Mouse (Mus musculus): ENCODE results near the gene Rgl3. TPM values are rescaled to one million over a fixed set of nuclear protein-coding genes. Genes with fewer than 3 reads are reported as not detected.

Gene Rgl3
- polyA plus RNA-seq, 1 experiment: 3.8 TPM

- H3K36me3 ChIP-seq (ENCODE audit: control insufficient read depth, insufficient read depth, low read length): no peaks in the 10 kb centered on the region
- peaks cover 32% of the 10 kb centered on the region for H3K27me3 ChIP-seq (ENCODE audit: control insufficient read depth, insufficient read depth, low read length)
- WGBS: 5% methylated on average over 34 of the region's 34 CpGs
- H3K4me3 ChIP-seq (ENCODE audit: low read depth, low read length): peak overlapping the region; percentile 57
- TF ChIP-seq CTCF (IDR thresholded peaks at IDR 0.05; ENCODE audit: extremely low read depth, insufficient read length, insufficient replicate concordance, low read depth, low read length) (no peak), POLR2A (IDR thresholded peaks at IDR 0.05; ENCODE audit: low read depth, low read length) (no peak)
- H3K4me1 ChIP-seq (ENCODE audit: control insufficient read depth, insufficient read depth, insufficient read length, low read length): peaks cover 17% of the 10 kb centered on the region
- no peak overlapping the region for H3K27ac ChIP-seq (ENCODE audit: insufficient read depth, low read depth, low read length)
Measured at GRCm38 (mm10) chr9:21962416-21963059, 26.7 kb downstream of the Rgl3 start.

DNA sequence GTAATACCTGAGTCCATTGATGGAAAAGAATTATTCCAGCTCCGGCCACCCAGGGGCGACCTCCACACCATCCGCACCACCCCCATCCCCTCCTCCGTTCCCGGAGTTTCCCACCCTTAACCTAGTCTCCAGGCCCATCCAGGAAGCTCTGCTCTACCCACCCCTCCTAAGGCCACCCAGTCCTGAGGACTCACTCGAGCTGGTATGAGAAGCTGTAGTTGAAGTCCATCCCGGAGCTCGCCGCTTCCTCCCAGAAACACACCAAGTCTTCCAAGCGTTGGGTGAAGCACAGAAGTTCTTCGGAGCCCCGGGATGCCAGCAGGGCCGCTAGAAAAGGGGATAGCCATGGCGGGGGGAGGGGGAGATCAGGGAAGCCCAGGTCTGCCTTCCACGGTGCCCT is 27.2 kb downstream of the Rgl3 start:
- Histone ChIP-seq H3K4me3 (ENCODE audit: low read depth, low read length) (peak overlapping the region; percentile 57), H3K4me1 (ENCODE audit: control insufficient read depth, insufficient read depth, insufficient read length, low read length) (peaks cover 17% of the 10 kb centered on the region), H3K27me3 (ENCODE audit: control insufficient read depth, insufficient read depth, low read length) (peaks cover 29% of the 10 kb centered on the region), H3K36me3 (ENCODE audit: control insufficient read depth, insufficient read depth, low read length) (no peaks in the 10 kb centered on the region), H3K27ac (ENCODE audit: insufficient read depth, low read depth, low read length) (no peak overlapping the region)
- WGBS: under 1% methylated on average over 15 of the region's 15 CpGs
- TF ChIP-seq POLR2A (IDR thresholded peaks at IDR 0.05; ENCODE audit: low read depth, low read length): no peak
- no peak for TF ChIP-seq CTCF (IDR thresholded peaks at IDR 0.05; ENCODE audit: extremely low read depth, insufficient read length, insufficient replicate concordance, low read depth, low read length)

DNA sequence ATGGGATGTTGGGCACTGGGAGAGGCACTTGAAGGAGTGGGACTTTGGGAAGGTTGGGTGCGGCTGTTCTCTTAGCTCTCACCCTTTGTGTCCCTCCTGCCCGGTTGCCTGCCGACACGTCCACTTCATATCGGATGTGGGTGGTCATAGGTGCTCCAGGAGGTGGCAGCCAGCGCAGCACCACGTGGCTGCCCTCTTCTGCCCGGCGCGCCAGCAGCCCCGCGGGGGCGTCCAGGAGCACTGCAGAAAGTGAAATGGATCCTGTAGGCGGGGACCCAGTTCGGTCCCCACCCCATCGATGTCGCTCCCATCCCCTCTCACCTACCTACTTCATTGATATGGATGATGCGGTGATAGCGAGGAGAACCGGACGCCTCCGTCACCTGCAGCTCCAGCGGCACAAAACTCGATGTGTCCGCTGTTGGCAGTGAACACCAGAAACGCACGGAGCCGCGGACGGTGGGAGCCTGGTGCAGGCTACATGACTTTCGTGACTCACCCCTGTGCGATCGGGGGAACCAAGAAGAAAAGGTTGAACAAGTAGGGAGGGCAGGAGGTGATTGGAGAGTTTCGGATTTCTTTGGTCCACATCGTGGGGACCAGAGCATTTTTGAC is 27.8 kb downstream of the Rgl3 start:
- no peak overlapping the region for H3K27ac ChIP-seq (ENCODE audit: insufficient read depth, low read depth, low read length)
- peak overlapping the region; percentile 57 for H3K4me3 ChIP-seq (ENCODE audit: low read depth, low read length)
- H3K4me1 ChIP-seq (ENCODE audit: control insufficient read depth, insufficient read depth, insufficient read length, low read length): peaks cover 17% of the 10 kb centered on the region
- H3K36me3 ChIP-seq (ENCODE audit: control insufficient read depth, insufficient read depth, low read length): no peaks in the 10 kb centered on the region
- H3K27me3 ChIP-seq (ENCODE audit: control insufficient read depth, insufficient read depth, low read length): peaks cover 29% of the 10 kb centered on the region
- WGBS: 7% methylated on average over 35 of the region's 35 CpGs
- no peak for TF ChIP-seq CTCF (IDR thresholded peaks at IDR 0.05; ENCODE audit: extremely low read depth, insufficient read length, insufficient replicate concordance, low read depth, low read length)
- TF ChIP-seq POLR2A (IDR thresholded peaks at IDR 0.05; ENCODE audit: low read depth, low read length): no peak

DNA sequence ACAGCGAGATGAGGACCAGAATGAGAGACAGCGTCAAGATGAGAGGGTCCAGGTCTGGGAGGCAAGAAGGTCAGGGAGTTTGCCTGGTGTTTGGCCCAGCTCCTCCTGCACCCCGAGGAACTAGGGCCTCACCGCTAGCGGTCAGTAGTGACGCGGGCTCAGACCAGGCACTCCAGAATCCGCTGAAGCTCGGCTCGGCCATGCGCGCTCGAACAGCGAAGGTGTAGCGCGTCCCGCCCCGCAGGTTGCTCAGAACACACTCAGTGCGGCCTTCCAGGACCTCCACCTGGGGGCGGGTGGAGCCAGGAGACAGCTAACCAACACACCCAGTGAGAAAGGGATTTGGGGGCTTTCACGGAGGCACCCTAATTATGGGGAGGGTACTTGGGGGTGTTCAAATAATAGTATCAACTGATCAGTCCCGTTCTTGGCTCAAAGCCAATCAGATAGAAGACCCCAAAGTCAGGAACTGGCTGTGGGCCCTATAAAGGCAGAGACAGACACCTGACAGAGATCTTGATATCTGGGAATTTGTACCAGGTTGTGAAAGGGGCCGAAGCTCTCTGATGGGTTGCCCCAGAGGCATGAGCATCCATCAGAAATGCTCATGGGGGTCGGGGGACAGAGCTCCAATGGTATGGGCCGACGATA is 28.6 kb downstream of the Rgl3 start:
- H3K27ac ChIP-seq (ENCODE audit: insufficient read depth, low read depth, low read length): no peak overlapping the region
- WGBS: 25% methylated on average over 26 of the region's 26 CpGs

DNA sequence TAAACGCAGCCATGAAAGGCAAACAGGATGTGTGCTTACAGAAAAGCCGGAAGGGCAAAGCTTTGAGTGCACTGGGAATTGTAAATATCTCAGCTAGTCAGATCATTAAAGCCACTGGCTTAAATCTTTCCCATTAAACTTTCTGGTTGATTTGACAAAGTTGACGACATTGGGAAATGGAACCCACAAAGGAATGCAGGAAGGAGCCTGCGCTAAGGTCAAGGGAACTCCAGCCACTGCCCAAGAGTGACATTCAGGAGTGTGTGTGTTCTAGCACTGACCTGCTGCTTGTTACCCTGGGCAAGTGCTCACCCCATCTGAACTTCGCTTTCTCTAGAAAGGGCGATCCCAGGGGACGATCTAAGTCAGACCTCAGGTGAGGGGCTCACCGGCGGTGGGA is 29.1 kb downstream of the Rgl3 start:
- no peak overlapping the region for H3K4me3 ChIP-seq (ENCODE audit: low read depth, low read length)
- H3K27me3 ChIP-seq (ENCODE audit: control insufficient read depth, insufficient read depth, low read length): peaks cover 29% of the 10 kb centered on the region
- 66% methylated on average over 9 of the region's 9 CpGs for WGBS
- no peaks in the 10 kb centered on the region for H3K36me3 ChIP-seq (ENCODE audit: control insufficient read depth, insufficient read depth, low read length)
- H3K4me1 ChIP-seq (ENCODE audit: control insufficient read depth, insufficient read depth, insufficient read length, low read length): peaks cover 17% of the 10 kb centered on the region
- no peak overlapping the region for H3K27ac ChIP-seq (ENCODE audit: insufficient read depth, low read depth, low read length)
- TF ChIP-seq POLR2A (IDR thresholded peaks at IDR 0.05; ENCODE audit: low read depth, low read length) (no peak), CTCF (IDR thresholded peaks at IDR 0.05; ENCODE audit: extremely low read depth, insufficient read length, insufficient replicate concordance, low read depth, low read length) (no peak)

More for the DNA sequence above, 28.6 kb downstream of the Rgl3 start:
- Histone ChIP-seq H3K27me3 (ENCODE audit: control insufficient read depth, insufficient read depth, low read length) (peaks cover 29% of the 10 kb centered on the region), H3K4me1 (ENCODE audit: control insufficient read depth, insufficient read depth, insufficient read length, low read length) (peaks cover 17% of the 10 kb centered on the region), H3K4me3 (ENCODE audit: low read depth, low read length) (no peak overlapping the region), H3K36me3 (ENCODE audit: control insufficient read depth, insufficient read depth, low read length) (no peaks in the 10 kb centered on the region)
- no peak for TF ChIP-seq CTCF (IDR thresholded peaks at IDR 0.05; ENCODE audit: extremely low read depth, insufficient read length, insufficient replicate concordance, low read depth, low read length)
- TF ChIP-seq POLR2A (IDR thresholded peaks at IDR 0.05; ENCODE audit: low read depth, low read length): no peak

- Histone ChIP-seq H3K4me1 (ENCODE audit: control insufficient read depth, insufficient read depth, insufficient read length, low read length) (peaks cover 17% of the 10 kb centered on the region), H3K36me3 (ENCODE audit: control insufficient read depth, insufficient read depth, low read length) (no peaks in the 10 kb centered on the region), H3K27ac (ENCODE audit: insufficient read depth, low read depth, low read length) (no peak overlapping the region), H3K27me3 (ENCODE audit: control insufficient read depth, insufficient read depth, low read length) (peaks cover 29% of the 10 kb centered on the region), H3K4me3 (ENCODE audit: low read depth, low read length) (no peak overlapping the region)
- TF ChIP-seq POLR2A (IDR thresholded peaks at IDR 0.05; ENCODE audit: low read depth, low read length) (no peak), CTCF (IDR thresholded peaks at IDR 0.05; ENCODE audit: extremely low read depth, insufficient read length, insufficient replicate concordance, low read depth, low read length) (no peak)
- 92% methylated on average over 7 of the region's 7 CpGs for WGBS
Measured at GRCm38 (mm10) chr9:21959244-21959643, 30.0 kb downstream of the Rgl3 start.

DNA sequence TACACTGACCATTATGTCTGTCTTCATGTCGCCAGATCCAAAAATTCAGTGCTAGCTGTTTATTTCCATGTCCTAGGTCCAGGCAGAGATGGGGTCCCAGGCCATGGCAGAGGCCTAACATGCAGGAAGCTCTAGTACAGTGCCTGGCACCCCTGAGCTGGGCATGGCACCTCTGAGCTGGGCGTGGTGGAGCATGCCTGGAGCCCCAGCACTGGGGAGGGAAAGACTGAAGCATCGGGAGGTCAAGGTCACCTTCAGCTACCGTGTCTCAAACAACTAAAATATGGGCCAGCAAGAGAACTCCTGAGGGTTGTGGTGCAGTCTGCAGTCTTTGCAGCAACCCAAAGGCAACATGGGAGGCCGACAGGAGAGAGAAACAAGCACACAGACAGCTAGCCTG is 30.9 kb downstream of the Rgl3 start:
- WGBS: 63% methylated on average over 5 of the region's 5 CpGs
- peaks cover 17% of the 10 kb centered on the region for H3K4me1 ChIP-seq (ENCODE audit: control insufficient read depth, insufficient read depth, insufficient read length, low read length)
- no peaks in the 10 kb centered on the region for H3K36me3 ChIP-seq (ENCODE audit: control insufficient read depth, insufficient read depth, low read length)
- peaks cover 28% of the 10 kb centered on the region for H3K27me3 ChIP-seq (ENCODE audit: control insufficient read depth, insufficient read depth, low read length)
- H3K4me3 ChIP-seq (ENCODE audit: low read depth, low read length): no peak overlapping the region
- no peak overlapping the region for H3K27ac ChIP-seq (ENCODE audit: insufficient read depth, low read depth, low read length)
- TF ChIP-seq POLR2A (IDR thresholded peaks at IDR 0.05; ENCODE audit: low read depth, low read length) (no peak), CTCF (IDR thresholded peaks at IDR 0.05; ENCODE audit: extremely low read depth, insufficient read length, insufficient replicate concordance, low read depth, low read length) (no peak)
